Mouse (Mus musculus) midbrain, embryonic 14.5 days (tissue): ENCODE results near the gene Fstl3. TPM values are rescaled to one million over a fixed set of nuclear protein-coding genes. Genes with fewer than 3 reads are reported as not detected.

Experiments
- ATAC-seq: fragments of 200-750 bp; cut with Nextera tagmentation; 2 replicates; pipeline ENCODE4 v1.8.0; 2017; ENCODE audit warnings: moderate number of reproducible peaks, moderate library complexity; ENCODE audit not compliant: low FRiP score, low TSS enrichment
- DNase-seq: peaks from one replicate; pipeline ENCODE4 v3.0.0-alpha.2; 2015
- H3K27ac ChIP-seq: fragments of 300-500 bp; sonication (generic); replicated peaks from 2 replicates; pipeline ENCODE4 v1.5.1; 2014; ENCODE audit warnings: mild to moderate bottlenecking, low read depth, low read length, moderate library complexity
- H3K27me3 ChIP-seq: fragments of 300-500 bp; sonication (generic); 2 replicates; pipeline ENCODE4 v1.6.1; 2014; ENCODE audit warnings: low read length, control low read depth, mixed read lengths; ENCODE audit not compliant: control insufficient read depth, insufficient read depth
- H3K36me3 ChIP-seq: fragments of 300-500 bp; sonication (generic); 2 replicates; pipeline ENCODE4 v1.6.1; 2014; ENCODE audit warnings: low read length, control low read depth; ENCODE audit not compliant: control insufficient read depth, insufficient read depth
- H3K4me1 ChIP-seq: fragments of 300-500 bp; sonication (generic); 2 replicates; pipeline ENCODE4 v1.6.1; 2014; ENCODE audit warnings: mild to moderate bottlenecking, antibody characterized with exemption, low read length, control low read depth; ENCODE audit not compliant: control insufficient read depth, insufficient read depth
- H3K4me2 ChIP-seq: fragments of 300-500 bp; sonication (generic); 2 replicates; pipeline ENCODE4 v1.6.1; 2014; ENCODE audit warnings: mild to moderate bottlenecking, low read length, moderate library complexity
- H3K4me3 ChIP-seq: fragments of 300-500 bp; sonication (generic); replicated peaks from 2 replicates; pipeline ENCODE4 v1.5.1; 2014; ENCODE audit warnings: low read depth, low read length
- H3K9ac ChIP-seq: fragments of 300-500 bp; sonication (generic); replicated peaks from 2 replicates; pipeline ENCODE4 v1.6.1; 2014; ENCODE audit warnings: mild to moderate bottlenecking, low read length, moderate library complexity
- H3K9me3 ChIP-seq: fragments of 300-500 bp; sonication (generic); 2 replicates; pipeline ENCODE4 v1.6.1; 2016; ENCODE audit warnings: low read length, control low read depth, mixed read lengths; ENCODE audit not compliant: control insufficient read depth
- WGBS: fragments of 180-500 bp; shearing (Covaris S2); extraction: QIAGEN DNeasy Blood & Tissue Kit; methylation state at CpG from one replicate; pipeline ENCODE4 v1.1.7; 2014; 5-methylcytosine and 5-hydroxymethylcytosine counted together
- polyA plus RNA-seq: library from polyadenylated mRNA; unstranded; fragments of >200 nt; fragmentation: Nextera tagmentation; extraction: Ambion mirVana; gene quantifications from 2 replicates; pipeline ENCODE4 v1.2.1, GENCODE M21; 2014

Gene Fstl3
- polyA plus RNA-seq, 1 experiment from 2014 or later, result 1.5 TPM

- 97% methylated on average over 28 of the region's 28 CpGs for WGBS
- no peak for ATAC-seq
- peaks cover 94% of the 10 kb centered on the region for H3K36me3 ChIP-seq
Measured at GRCm38 (mm10) chr10:79739234-79739633, 37.8 kb upstream of the Fstl3 start.

GRCm38 (mm10) chr10:79740863-79741262, 36.2 kb upstream of the Fstl3 start:
- Histone ChIP-seq H3K27me3 (no peaks in the 10 kb centered on the region), H3K4me3 (no peak overlapping the region), H3K9me3 (peaks cover 27% of the 10 kb centered on the region), H3K36me3 (peaks cover 82% of the 10 kb centered on the region), H3K4me2 (no peak overlapping the region), H3K4me1 (peaks cover 5% of the 10 kb centered on the region; the same call in 1 of the 2 replicates), H3K9ac (no peak overlapping the region), H3K27ac (no peak overlapping the region)
- 40% methylated on average over 11 of the region's 11 CpGs for WGBS
- DNase-seq (no peak), ATAC-seq (no peak)

More at GRCm38 (mm10) chr10:79739234-79739633, 37.8 kb upstream of the Fstl3 start:
- Histone ChIP-seq H3K9ac (no peak overlapping the region), H3K4me1 (no peaks in the 10 kb centered on the region), H3K27me3 (no peaks in the 10 kb centered on the region), H3K9me3 (peaks cover 29% of the 10 kb centered on the region), H3K4me3 (no peak overlapping the region), H3K27ac (no peak overlapping the region), H3K4me2 (no peak overlapping the region)
- no peak for DNase-seq

GRCm38 (mm10) chr10:79743161-79743560, 33.9 kb upstream of the Fstl3 start:
- Histone ChIP-seq H3K9me3 (peaks cover 23% of the 10 kb centered on the region), H3K4me3 (no peak overlapping the region), H3K36me3 (peaks cover 59% of the 10 kb centered on the region), H3K9ac (no peak overlapping the region), H3K4me1 (peaks cover 10% of the 10 kb centered on the region; the same call in 1 of the 2 replicates), H3K27me3 (no peaks in the 10 kb centered on the region), H3K4me2 (no peak overlapping the region), H3K27ac (no peak overlapping the region)
- DNase-seq (no peak), ATAC-seq (no peak)
- 92% methylated on average over 11 of the region's 11 CpGs for WGBS

- H3K36me3 ChIP-seq, result peaks cover 52% of the 10 kb centered on the region
- no peak overlapping the region for H3K4me3 ChIP-seq
- H3K9ac ChIP-seq, result no peak overlapping the region
- peaks cover 16% of the 10 kb centered on the region; the same call in 1 of the 2 replicates for H3K9me3 ChIP-seq
- no peak overlapping the region for H3K4me2 ChIP-seq
- 96% methylated on average over 15 of the region's 15 CpGs for WGBS
- no peaks in the 10 kb centered on the region for H3K27me3 ChIP-seq
- ATAC-seq (no peak), DNase-seq (no peak)
- peaks cover 10% of the 10 kb centered on the region; the same call in 1 of the 2 replicates for H3K4me1 ChIP-seq
- H3K27ac ChIP-seq, result no peak overlapping the region
Measured at GRCm38 (mm10) chr10:79743650-79744365, 33.3 kb upstream of the Fstl3 start.

GRCm38 (mm10) chr10:79745411-79745810, 31.7 kb upstream of the Fstl3 start:
- 0 out of 2 replicates have a peak, but pooled peaks cover under 1% of the 10 kb centered on the region for H3K9me3 ChIP-seq
- no peak overlapping the region for H3K27ac ChIP-seq
- DNase-seq (no peak), ATAC-seq (no peak)
- 0 out of 2 replicates have a peak overlapping the region, but pooled peaks have one; percentile 65 for H3K4me3 ChIP-seq
- H3K4me1 ChIP-seq, result peaks cover 10% of the 10 kb centered on the region; the same call in 1 of the 2 replicates
- no peaks in the 10 kb centered on the region for H3K27me3 ChIP-seq
- WGBS, result 93% methylated on average over 3 of the region's 3 CpGs
- no peak overlapping the region for H3K9ac ChIP-seq
- H3K36me3 ChIP-seq, result peaks cover 36% of the 10 kb centered on the region
- peak overlapping the region; percentile 59 for H3K4me2 ChIP-seq

- Histone ChIP-seq H3K9me3 (no peaks in the 10 kb centered on the region), H3K9ac (peak within 1 kb of the TSS; percentile 56), H3K36me3 (peaks cover 29% of the 10 kb centered on the region), H3K4me2 (peak within 1 kb of the TSS; percentile 59), H3K4me1 (peaks cover 10% of the 10 kb centered on the region; the same call in 1 of the 2 replicates), H3K27me3 (no peaks in the 10 kb centered on the region), H3K27ac (no peak within 1 kb of the TSS; the same call in 1 of the 2 replicates), H3K4me3 (peak within 1 kb of the TSS; percentile 65)
- ATAC-seq (peak; percentile 95), DNase-seq (peak; percentile 99)
- 2% methylated on average over 38 of the region's 38 CpGs for WGBS
Measured at GRCm38 (mm10) chr10:79745898-79746773, 30.9 kb upstream of the Fstl3 start, which contains the start of gene Polrmt. Polrmt (minus strand) TSS chr10:79746581.

GRCm38 (mm10) chr10:79746774-79747151, 30.3 kb upstream of the Fstl3 start:
- Histone ChIP-seq H3K36me3 (peaks cover 23% of the 10 kb centered on the region), H3K4me3 (peak overlapping the region; percentile 65; the same call in 1 of the 2 replicates), H3K4me2 (peak overlapping the region; percentile 59), H3K9me3 (no peaks in the 10 kb centered on the region), H3K27me3 (no peaks in the 10 kb centered on the region), H3K27ac (no peak overlapping the region), H3K4me1 (peaks cover 10% of the 10 kb centered on the region; the same call in 1 of the 2 replicates), H3K9ac (no peak overlapping the region)
- ATAC-seq (peak; percentile 43), DNase-seq (no peak)
- 23% methylated on average over 6 of the region's 6 CpGs for WGBS

GRCm38 (mm10) chr10:79748496-79748895, 28.6 kb upstream of the Fstl3 start:
- ATAC-seq, result no peak
- Histone ChIP-seq H3K9ac (no peak overlapping the region), H3K27me3 (no peaks in the 10 kb centered on the region), H3K9me3 (no peaks in the 10 kb centered on the region), H3K36me3 (peaks cover 8% of the 10 kb centered on the region; the same call in 1 of the 2 replicates), H3K4me2 (no peak overlapping the region), H3K4me3 (no peak overlapping the region), H3K4me1 (peaks cover 10% of the 10 kb centered on the region; the same call in 1 of the 2 replicates), H3K27ac (no peak overlapping the region)
- WGBS, result 74% methylated on average over 6 of the region's 6 CpGs
- no peak for DNase-seq
